Mouse (Mus musculus): ENCODE results near the gene Primpol.

DNA sequence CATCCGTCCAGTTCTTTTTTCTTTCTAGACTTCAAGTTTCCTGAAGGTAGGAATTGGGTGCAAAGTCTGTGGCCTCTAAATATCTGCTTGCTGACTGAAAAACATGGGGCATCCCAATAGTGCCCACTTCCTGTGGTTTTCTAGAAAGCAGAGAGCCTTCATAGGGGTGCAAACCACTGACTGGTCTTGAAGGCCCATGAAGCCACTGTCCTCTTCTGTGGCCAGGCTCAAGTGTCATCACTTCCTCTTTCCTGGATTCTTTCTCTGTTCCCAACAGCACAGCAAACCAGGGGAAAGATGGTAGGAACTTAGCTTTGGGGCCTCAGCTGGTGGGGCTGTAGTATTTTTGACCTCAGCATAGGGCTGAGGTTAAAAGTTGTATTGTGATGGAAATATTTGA is 11.6 kb upstream of the Primpol start:
- TF ChIP-seq CTCF (IDR thresholded peaks at IDR 0.05; ENCODE audit: control insufficient read depth, insufficient read depth, insufficient replicate concordance, low read depth, low read length) (no peak), POLR2A (IDR thresholded peaks at IDR 0.05; ENCODE audit: control insufficient read depth, low read depth, low read length) (no peak)

Measured in testis, adult 2 months (tissue).